Mouse (Mus musculus) CH12.LX (cell line): ENCODE measurements around the gene Ubl5. TPM values are rescaled to one million over a fixed set of nuclear protein-coding genes. Genes with fewer than 3 reads are reported as not detected.

Experiments
- DNase-seq: peaks from one replicate; pipeline ENCODE4 v3.0.0-alpha.2; 2013; ENCODE audit errors: extremely low read depth
- H3K27ac ChIP-seq: 2 replicates; pipeline ENCODE4 v1.5.1; 2012; ENCODE audit warnings: low read depth, mild to moderate bottlenecking, control low read depth, moderate library complexity; ENCODE audit not compliant: insufficient read depth
- H3K27me3 ChIP-seq: replicated peaks from 2 replicates; pipeline ENCODE3; 2012; ENCODE audit warnings: inconsistent platforms
- H3K36me3 ChIP-seq, 2 experiments: replicated peaks in 1 of 2; 2 replicates each; pipeline versions ENCODE3 to v1.6.1; 2012; ENCODE audit warnings: inconsistent platforms in 1 of 2, low read length in 1 of 2, mild to moderate bottlenecking in 1 of 2, mixed read lengths in 1 of 2, moderate library complexity in 1 of 2; ENCODE audit not compliant: control insufficient read depth in 1 of 2, insufficient read depth in 1 of 2
- H3K4me1 ChIP-seq, 2 experiments: 2 replicates each; pipeline ENCODE4 v1.6.1; 2012; ENCODE audit warnings: inconsistent platforms in 1 of 2, moderate library complexity in 1 of 2; ENCODE audit not compliant: insufficient read depth in 2 of 2, control insufficient read depth in 1 of 2
- H3K4me2 ChIP-seq: 2 replicates; pipeline ENCODE4 v1.6.1; 2012; ENCODE audit warnings: low read depth, mild to moderate bottlenecking, control low read depth; ENCODE audit not compliant: poor library complexity, insufficient read depth, severe bottlenecking
- H3K4me3 ChIP-seq, 3 experiments: fragments of 150-350 bp in 1 of 3; sonication (generic) in 1 of 3; replicated peaks in 1 of 3; 2 replicates each; pipeline versions ENCODE3 to v1.5.1; 2011 to 2012; ENCODE audit warnings: low read depth in 2 of 3, low read length in 2 of 3, mild to moderate bottlenecking in 2 of 3, moderate library complexity in 2 of 3, control low read depth in 1 of 3, improper control_type of control experiment in 1 of 3, inconsistent platforms in 1 of 3, mixed read lengths in 1 of 3; ENCODE audit not compliant: poor library complexity in 1 of 3
- H3K79me2 ChIP-seq: replicated peaks from 2 replicates; pipeline ENCODE4 v1.6.1; 2012; ENCODE audit warnings: mild to moderate bottlenecking, moderate library complexity; ENCODE audit not compliant: control insufficient read depth, poor library complexity, insufficient read depth, severe bottlenecking; ENCODE audit errors: extremely low read depth
- H3K9ac ChIP-seq: 2 replicates; pipeline ENCODE4 v1.6.1; 2012; ENCODE audit warnings: low read depth, mild to moderate bottlenecking, control low read depth, moderate library complexity; ENCODE audit not compliant: insufficient read depth
- H3K9me3 ChIP-seq: replicated peaks from 2 replicates; pipeline ENCODE3; 2012; ENCODE audit warnings: low read length, inconsistent platforms, mixed read lengths
- BHLHE40 ChIP-seq: IDR thresholded peaks from 2 replicates; pipeline ENCODE4 v1.6.1; 2011; ENCODE audit warnings: mild to moderate bottlenecking, low read depth, low read length, improper control_type of control experiment
- CHD1 ChIP-seq: IDR thresholded peaks from 2 replicates; pipeline ENCODE4 v1.6.1; 2012; ENCODE audit warnings: low read depth, low read length, improper control_type of control experiment, inconsistent platforms
- CHD2 ChIP-seq: IDR thresholded peaks from 2 replicates; pipeline ENCODE4 v1.6.1; 2011; ENCODE audit warnings: low read length, improper control_type of control experiment
- ELF1 ChIP-seq: IDR thresholded peaks from 2 replicates; pipeline ENCODE4 v1.6.1; 2014; ENCODE audit warnings: low read depth, mild to moderate bottlenecking, inconsistent platforms, low read length, improper control_type of control experiment
- EP300 ChIP-seq: IDR thresholded peaks from 2 replicates; pipeline ENCODE4 v1.6.1; 2011; ENCODE audit warnings: low read length, improper control_type of control experiment
- HCFC1 ChIP-seq: IDR thresholded peaks from 2 replicates; pipeline ENCODE4 v1.6.1; 2012; ENCODE audit warnings: low read depth, mild to moderate bottlenecking, inconsistent platforms, low read length, improper control_type of control experiment
- JUND ChIP-seq: conservative IDR thresholded peaks from 2 replicates; pipeline ENCODE4 v1.6.1; 2011; ENCODE audit warnings: low read depth, low read length, improper control_type of control experiment
- KAT2A ChIP-seq: IDR thresholded peaks from 2 replicates; pipeline ENCODE4 v1.6.1; 2012; ENCODE audit warnings: low read length, improper control_type of control experiment, inconsistent platforms; ENCODE audit not compliant: insufficient replicate concordance
- MAFK ChIP-seq: IDR thresholded peaks from 2 replicates; pipeline ENCODE4 v1.6.1; 2011; ENCODE audit warnings: low read length, improper control_type of control experiment; ENCODE audit not compliant: insufficient replicate concordance
- MEF2A ChIP-seq: IDR thresholded peaks from 2 replicates; pipeline ENCODE4 v1.6.1; 2014; ENCODE audit warnings: low read depth, mild to moderate bottlenecking, inconsistent platforms, low read length, improper control_type of control experiment, borderline replicate concordance
- NRF1 ChIP-seq: IDR thresholded peaks from 2 replicates; pipeline ENCODE4 v1.6.1; 2014; ENCODE audit warnings: low read depth, mild to moderate bottlenecking, inconsistent platforms, low read length, improper control_type of control experiment, moderate library complexity
- POLR2AphosphoS2 ChIP-seq: IDR thresholded peaks from 2 replicates; pipeline ENCODE4 v1.6.1; 2011; ENCODE audit warnings: low read depth, low read length, improper control_type of control experiment
- SMC3 ChIP-seq: IDR thresholded peaks from 2 replicates; pipeline ENCODE4 v1.6.1; 2011; ENCODE audit warnings: low read depth, low read length, improper control_type of control experiment
- TBP ChIP-seq: conservative IDR thresholded peaks from 2 replicates; pipeline ENCODE4 v1.6.1; 2011; ENCODE audit warnings: low read depth, low read length, improper control_type of control experiment
- TCF12 ChIP-seq: IDR thresholded peaks from 2 replicates; pipeline ENCODE4 v1.6.1; 2014; ENCODE audit warnings: low read depth, mild to moderate bottlenecking, inconsistent platforms, low read length, improper control_type of control experiment
- dilution Hi-C: fragments of 300-500 bp; cut with MboI; formaldehyde crosslinking; loops from 2 replicates; pipeline ENCODE4 v1.14.3; 2020; ENCODE audit warnings: low sequenced_read_pairs; ENCODE audit not compliant: extremely low pct_unique_long_range_greater_than_20kb, extremely low pct_ligation_motif_present
- in situ Hi-C: fragments of 300-500 bp; cut with MboI; formaldehyde crosslinking; loops from 3 replicates; pipeline ENCODE4 v1.14.3; 2019; ENCODE audit warnings: low sequenced_read_pairs, low pct_ligation_motif_present, low pct_unique_long_range_greater_than_20kb, mixed read lengths
- polyA plus RNA-seq: library from polyadenylated mRNA; unstranded; fragments of >175 nt; gene quantifications from 2 replicates; pipeline ENCODE4 v1.2.1, GENCODE M21; 2012; ENCODE audit warnings: low read depth; ENCODE audit not compliant: insufficient read length
- total RNA-seq, 2 experiments: library from RNA; depleted of rRNA; stranded (reverse); fragments of 300-350 nt in 1 of 2; fragments of >200 nt in 1 of 2; gene quantifications; 2 replicates each; pipeline ENCODE4 v1.2.3; 2012 to 2014

Gene Ubl5
- total and polyA plus RNA-seq, 3 experiments = 155 to 328 (median 291) TPM

GRCm38 (mm10) chr9:20609831-20610464, 32.7 kb upstream of the Ubl5 start:
- no peak overlapping the region for H3K27ac ChIP-seq
- in situ Hi-C loops = no loop called here
- no peak for DNase-seq

GRCm38 (mm10) chr9:20611976-20612375, 30.7 kb upstream of the Ubl5 start:
- Histone ChIP-seq H3K79me2 (no peaks in the 10 kb centered on the region), H3K27me3 (no peaks in the 10 kb centered on the region), H3K4me1 (peaks cover 0 to 6% of the 10 kb centered on the region in 2 experiments; a peak in 1 of 4 replicates), H3K27ac (no peak overlapping the region), H3K4me2 (no peak overlapping the region)
- dilution Hi-C loops (no loop called here), in situ Hi-C loops (no loop called here)
- no peak for DNase-seq
- TF ChIP-seq NRF1 = no peak
- TF ChIP-seq HCFC1 = no peak
- TF ChIP-seq CHD2 = no peak
- TF ChIP-seq MAFK = no peak
- no peak for TF ChIP-seq ELF1
- TF ChIP-seq, all 38 proteins: peak for 0
- Histone ChIP-seq H3K4me3 (no peak overlapping the region), H3K9ac (no peak overlapping the region), H3K9me3 (peaks cover 3% of the 10 kb centered on the region), H3K36me3 (peaks cover 0 to 15% of the 10 kb centered on the region in 2 experiments)

More at GRCm38 (mm10) chr9:20609831-20610464, 32.7 kb upstream of the Ubl5 start:
- Histone ChIP-seq H3K9me3 (peaks cover 3% of the 10 kb centered on the region), H3K9ac (no peak overlapping the region), H3K79me2 (no peaks in the 10 kb centered on the region), H3K4me3 (no peak overlapping the region), H3K27me3 (no peaks in the 10 kb centered on the region), H3K4me1 (peaks cover 0 to 11% of the 10 kb centered on the region in 2 experiments; a peak in 1 of 4 replicates)
- dilution Hi-C loops = no loop called here
- TF ChIP-seq KAT2A (no peak), MEF2A (no peak), TBP (no peak), SMC3 (no peak), TCF12 (no peak)
- TF ChIP-seq, all 38 proteins: peak for 0
- no peak overlapping the region for H3K4me2 ChIP-seq
- peaks cover 0 to 15% of the 10 kb centered on the region in 2 experiments for H3K36me3 ChIP-seq

- H3K9ac ChIP-seq = no peak overlapping the region
- H3K4me1 ChIP-seq = no peaks in the 10 kb centered on the region
- H3K4me3 ChIP-seq = no peak overlapping the region
- dilution Hi-C loops (no loop called here), in situ Hi-C loops (no loop called here)
- no peaks in the 10 kb centered on the region for H3K27me3 ChIP-seq
- H3K27ac ChIP-seq = no peak overlapping the region
- no peaks in the 10 kb centered on the region for H3K79me2 ChIP-seq
- H3K9me3 ChIP-seq = no peaks in the 10 kb centered on the region
- DNase-seq = no peak
- H3K36me3 ChIP-seq = no peaks in the 10 kb centered on the region
- H3K4me2 ChIP-seq = no peak overlapping the region
- TF ChIP-seq SMC3 = no peak
- TF ChIP-seq KAT2A = no peak
- TF ChIP-seq POLR2AphosphoS2 = no peak
- no peak for TF ChIP-seq JUND
- no peak for TF ChIP-seq BHLHE40
- no peak for TF ChIP-seq EP300
- no peak for TF ChIP-seq CHD1
These were observed 26.0 kb upstream of the Ubl5 start for GRCm38 (mm10) chr9:20616685-20617084.
